Comparison of ENCODE assay signal across 28 mouse cellular contexts in genomic region chr16:96222452-96222851, GRCm38 (mm10). TPM values are rescaled to one million over a fixed set of nuclear protein-coding genes. Genes with fewer than 3 reads are reported as not detected.
"Had no signal": no experiment of that assay in that cellular context is flagged by ENCODE, and none has a peak within 500 bp of the region (broad histone marks: within the 10 kb centered on the region; RNA-seq: fewer than 3 reads in every experiment).

No protein-coding gene starts in this region.

- H3K27me3 ChIP-seq: heart, embryonic 13.5 days; hindbrain, embryonic 12.5 days; liver, embryonic 13.5 days; liver, embryonic 15.5 days had no signal

- H3K4me2 ChIP-seq: heart, embryonic 13.5 days; hindbrain, embryonic 12.5 days; hindbrain, embryonic 14.5 days; limb, embryonic 12.5 days; liver, embryonic 11.5 days; liver, embryonic 13.5 days; liver, embryonic 15.5 days had no signal

- H3K9me3 ChIP-seq: heart, embryonic 13.5 days; hindbrain, embryonic 10.5 days; hindbrain, embryonic 12.5 days; limb, embryonic 10.5 days; limb, embryonic 12.5 days; liver, embryonic 13.5 days; liver, embryonic 15.5 days had no signal

- H3K27ac ChIP-seq: hindbrain, embryonic 10.5 days; hindbrain, embryonic 12.5 days; hindbrain, embryonic 14.5 days; layer of hippocampus, adult 2 months; left cerebral cortex, adult 2 months; limb, embryonic 10.5 days; limb, embryonic 12.5 days; liver, embryonic 13.5 days; liver, embryonic 15.5 days had no signal

- ATAC-seq: forebrain, embryonic 16.5 days; hindbrain, embryonic 16.5 days; inflammation-experienced regulatory T-cells, adult 6 months; intestine, embryonic 16.5 days; liver, postnatal 0 days had no signal

- H3K9ac ChIP-seq: heart, embryonic 13.5 days; hindbrain, embryonic 12.5 days; hindbrain, embryonic 14.5 days; limb, embryonic 12.5 days; liver, embryonic 13.5 days; liver, embryonic 15.5 days; liver, postnatal 0 days had no signal

- H3K4me3 ChIP-seq: heart, embryonic 13.5 days; hindbrain, embryonic 10.5 days; hindbrain, embryonic 12.5 days; layer of hippocampus, adult 2 months; left cerebral cortex, adult 2 months; limb, embryonic 10.5 days; limb, embryonic 12.5 days; liver, embryonic 13.5 days; liver, embryonic 15.5 days had no signal

- H3K4me1 ChIP-seq: hindbrain, embryonic 10.5 days; hindbrain, embryonic 12.5 days; limb, embryonic 10.5 days; limb, embryonic 12.5 days; liver, embryonic 13.5 days; liver, embryonic 15.5 days had no signal

- DNase-seq: gastrocnemius, postnatal 25 days; heart, postnatal 10 days; heart, postnatal 4 days; kidney, adult 18-20 months; kidney, adult 8-10 months; kidney, postnatal 10 days; kidney, postnatal 25 days; kidney, postnatal 4 days; liver; liver, embryonic 13.5 days; liver, postnatal 0 days; lung, adult 2 months had no signal

- H3K36me3 ChIP-seq: hindbrain, embryonic 10.5 days; hindbrain, embryonic 12.5 days; limb, embryonic 10.5 days; limb, embryonic 12.5 days; liver, embryonic 13.5 days; liver, embryonic 15.5 days had no signal

RNA-seq across cellular contexts. Expression of gene B3galt5, which starts 13.1 kb away (rescaled TPM):
- total RNA-seq: gastrocnemius, adult 8-10 months; heart, postnatal 10 days; heart, postnatal 4 days had no signal
- polyA plus RNA-seq: liver, postnatal 0 days; lung, adult 2 months had no signal

RNA-seq across cellular contexts. Expression of gene Sh3bgr, which starts 22.2 kb away (rescaled TPM):
- total RNA-seq: granulocyte monocyte progenitor cell, adult 5-6 weeks had no signal
- polyA plus RNA-seq: inflammation-experienced regulatory T-cells, adult 6 months; liver, postnatal 0 days had no signal

RNA-seq across cellular contexts. Expression of gene Lca5l, which starts 30.4 kb away (rescaled TPM):
- total RNA-seq: granulocyte monocyte progenitor cell, adult 5-6 weeks had no signal
- polyA plus RNA-seq: inflammation-experienced regulatory T-cells, adult 6 months had no signal
